Mouse (Mus musculus) midbrain, embryonic 14.5 days (tissue): ENCODE measurements around the gene R3hdm1. TPM values are rescaled to one million over a fixed set of nuclear protein-coding genes. Genes with fewer than 3 reads are reported as not detected.
A peak's percentile ranks its signal among the peaks of the same experiment; 100 is the strongest.

ENCODE experiments used
- ATAC-seq: fragments of 200-750 bp; cut with Nextera tagmentation; 2 replicates; pipeline ENCODE4 v1.8.0; 2017; ENCODE audit warnings: moderate number of reproducible peaks, moderate library complexity; ENCODE audit not compliant: low FRiP score, low TSS enrichment
- DNase-seq: peaks from one replicate; pipeline ENCODE4 v3.0.0-alpha.2; 2015
- H3K27ac ChIP-seq: fragments of 300-500 bp; sonication (generic); replicated peaks from 2 replicates; pipeline ENCODE4 v1.5.1; 2014; ENCODE audit warnings: mild to moderate bottlenecking, low read depth, low read length, moderate library complexity
- H3K27me3 ChIP-seq: fragments of 300-500 bp; sonication (generic); 2 replicates; pipeline ENCODE4 v1.6.1; 2014; ENCODE audit warnings: low read length, control low read depth, mixed read lengths; ENCODE audit not compliant: control insufficient read depth, insufficient read depth
- H3K36me3 ChIP-seq: fragments of 300-500 bp; sonication (generic); 2 replicates; pipeline ENCODE4 v1.6.1; 2014; ENCODE audit warnings: low read length, control low read depth; ENCODE audit not compliant: control insufficient read depth, insufficient read depth
- H3K4me1 ChIP-seq: fragments of 300-500 bp; sonication (generic); 2 replicates; pipeline ENCODE4 v1.6.1; 2014; ENCODE audit warnings: mild to moderate bottlenecking, antibody characterized with exemption, low read length, control low read depth; ENCODE audit not compliant: control insufficient read depth, insufficient read depth
- H3K4me2 ChIP-seq: fragments of 300-500 bp; sonication (generic); 2 replicates; pipeline ENCODE4 v1.6.1; 2014; ENCODE audit warnings: mild to moderate bottlenecking, low read length, moderate library complexity
- H3K4me3 ChIP-seq: fragments of 300-500 bp; sonication (generic); replicated peaks from 2 replicates; pipeline ENCODE4 v1.5.1; 2014; ENCODE audit warnings: low read depth, low read length
- H3K9ac ChIP-seq: fragments of 300-500 bp; sonication (generic); replicated peaks from 2 replicates; pipeline ENCODE4 v1.6.1; 2014; ENCODE audit warnings: mild to moderate bottlenecking, low read length, moderate library complexity
- H3K9me3 ChIP-seq: fragments of 300-500 bp; sonication (generic); 2 replicates; pipeline ENCODE4 v1.6.1; 2016; ENCODE audit warnings: low read length, control low read depth, mixed read lengths; ENCODE audit not compliant: control insufficient read depth
- WGBS: fragments of 180-500 bp; shearing (Covaris S2); extraction: QIAGEN DNeasy Blood & Tissue Kit; methylation state at CpG from one replicate; pipeline ENCODE4 v1.1.7; 2014; 5-methylcytosine and 5-hydroxymethylcytosine counted together
- polyA plus RNA-seq: library from polyadenylated mRNA; unstranded; fragments of >200 nt; fragmentation: Nextera tagmentation; extraction: Ambion mirVana; gene quantifications from 2 replicates; pipeline ENCODE4 v1.2.1, GENCODE M21; 2014

Gene R3hdm1
- polyA plus RNA-seq, result 111 and 113 TPM in 2 replicates

DNA sequence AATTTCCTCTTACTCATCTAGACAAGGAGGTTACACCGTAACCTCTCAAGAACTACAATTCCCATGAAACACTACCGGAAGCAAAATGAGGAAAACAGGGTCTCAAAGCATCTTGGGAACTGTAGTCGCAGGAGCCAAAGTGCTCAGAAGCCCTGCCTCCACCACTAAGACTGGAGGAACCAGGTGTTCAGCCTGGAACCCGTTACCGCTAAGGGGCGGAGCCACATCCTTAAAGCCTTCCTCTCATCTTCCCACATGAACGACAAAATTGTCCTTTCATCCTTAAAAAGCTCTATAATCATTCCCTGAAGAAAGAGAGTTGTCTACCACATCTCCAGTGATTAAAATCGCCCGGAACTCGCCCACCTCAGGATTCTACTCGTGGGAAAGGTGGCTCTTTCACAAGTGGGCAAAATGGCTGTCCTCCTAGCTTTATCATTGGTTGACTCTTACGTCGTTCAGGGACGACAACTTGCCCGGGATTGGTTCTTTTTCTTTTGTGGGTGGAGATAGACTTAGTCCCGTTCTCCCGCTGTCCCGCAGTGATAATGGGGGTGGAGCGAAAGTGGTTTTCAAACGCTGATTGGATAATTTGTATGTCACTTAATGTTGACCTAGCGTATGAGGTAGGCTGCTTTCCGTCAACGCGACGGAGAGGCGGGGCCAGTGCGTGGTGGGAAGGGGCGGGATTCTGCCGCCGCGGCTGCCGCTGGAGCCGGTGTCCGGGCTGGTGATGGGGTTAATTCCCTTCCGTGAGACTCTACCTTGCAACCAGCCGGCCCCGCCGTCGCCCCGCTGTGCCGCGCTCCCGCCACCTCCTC is at the start of gene R3hdm1, which contains the start of gene Zranb3:
TSS of gene R3hdm1 (plus strand) at position 661 of the 821 bp plus-strand sequence.
TSS of gene Zranb3 (minus strand) at position 407 of the 821 bp plus-strand sequence.
- Histone ChIP-seq H3K9ac (peak within 1 kb of the TSS; percentile 90), H3K36me3 (no peaks in the 10 kb centered on the region), H3K4me1 (peaks cover 12% of the 10 kb centered on the region), H3K4me2 (peak within 1 kb of the TSS; percentile 78), H3K9me3 (no peaks in the 10 kb centered on the region), H3K27ac (peak within 1 kb of the TSS; percentile 96), H3K27me3 (no peaks in the 10 kb centered on the region), H3K4me3 (peak within 1 kb of the TSS; percentile 96)
- peak; percentile 99 for DNase-seq
- peak; percentile 98 for ATAC-seq
- under 1% methylated on average over 43 of the region's 43 CpGs for WGBS

DNA sequence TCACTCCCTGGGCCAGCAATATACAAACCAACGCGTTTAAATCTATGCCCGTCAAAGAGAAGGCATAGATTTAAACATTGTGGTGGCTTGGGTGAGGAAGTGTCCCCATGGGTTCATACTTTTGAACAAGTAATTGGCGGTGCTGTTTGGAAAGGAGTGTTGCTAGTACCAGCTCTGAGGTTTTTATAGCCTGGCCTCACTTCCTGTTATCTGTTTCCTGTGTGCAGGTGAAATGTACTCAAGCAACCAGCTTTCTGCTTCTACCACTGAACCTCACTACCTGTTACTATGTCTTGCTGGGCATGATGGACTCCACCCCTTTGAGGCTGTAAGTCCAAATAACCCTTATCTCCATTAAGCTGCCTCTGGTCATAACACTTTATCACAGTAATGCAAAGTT is 45.8 kb upstream of the R3hdm1 start:
- no peaks in the 10 kb centered on the region for H3K36me3 ChIP-seq
- H3K4me3 ChIP-seq, result no peak overlapping the region
- no peak overlapping the region for H3K9ac ChIP-seq
- DNase-seq, result no peak
- no peak for ATAC-seq
- WGBS, result over 99% methylated on average over 4 of the region's 4 CpGs
- H3K27ac ChIP-seq, result no peak overlapping the region
- no peaks in the 10 kb centered on the region for H3K27me3 ChIP-seq
- H3K4me2 ChIP-seq, result no peak overlapping the region
- H3K4me1 ChIP-seq, result no peaks in the 10 kb centered on the region
- no peaks in the 10 kb centered on the region for H3K9me3 ChIP-seq

DNA sequence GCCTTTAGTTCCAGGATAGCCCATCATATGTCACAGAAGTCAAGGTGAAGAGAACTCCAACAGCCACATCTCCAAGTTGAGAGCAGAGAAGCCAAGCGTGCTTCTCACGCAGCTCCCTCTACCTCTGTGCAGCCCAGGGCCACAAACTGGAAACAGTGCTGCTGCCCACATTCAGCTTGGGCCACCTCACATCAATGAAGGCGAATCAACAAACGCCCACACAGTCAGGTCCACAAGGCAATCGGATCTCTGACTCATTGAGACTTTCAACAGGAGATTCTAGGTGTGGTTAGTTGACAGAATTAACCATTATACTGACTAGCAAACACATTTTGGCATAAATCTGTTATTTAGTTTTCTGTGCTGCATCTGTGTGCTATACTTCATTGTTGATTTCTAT is 44.5 kb upstream of the R3hdm1 start:
- no peak for ATAC-seq

DNA sequence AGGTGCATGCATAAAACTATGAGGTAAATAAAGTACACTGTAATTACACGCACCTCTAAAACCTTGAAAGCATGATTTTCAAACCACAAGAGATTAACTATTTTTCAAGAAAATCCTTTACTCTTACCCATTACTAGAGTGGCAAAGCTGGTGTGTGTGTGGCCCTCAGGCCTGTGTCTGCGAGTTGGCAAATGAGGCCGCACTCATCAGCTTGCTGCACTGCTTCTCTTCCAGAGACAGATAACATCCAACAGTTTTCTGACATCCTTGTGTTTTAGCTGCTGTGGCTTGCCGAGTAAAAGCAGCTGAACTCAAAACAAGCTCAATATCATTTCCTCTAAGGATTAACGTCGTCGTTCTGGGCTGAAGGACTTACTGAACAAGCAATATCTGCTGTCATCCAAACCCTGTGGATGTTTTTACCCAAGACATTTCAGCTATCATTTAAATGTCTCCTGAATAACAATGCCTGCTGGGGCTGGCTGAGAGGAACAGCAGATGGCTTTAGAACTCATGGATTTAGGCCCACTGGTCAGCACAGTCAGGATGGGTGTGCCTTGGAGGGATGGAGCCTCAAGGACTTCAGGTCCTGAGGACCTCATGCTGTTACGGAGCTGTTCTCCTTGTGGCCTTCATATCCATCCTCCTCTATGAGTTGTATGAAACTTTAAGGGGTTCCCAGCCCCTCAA is 42.3 kb upstream of the R3hdm1 start:
- no peaks in the 10 kb centered on the region for H3K27me3 ChIP-seq
- no peak for DNase-seq
- no peaks in the 10 kb centered on the region for H3K4me1 ChIP-seq
- no peaks in the 10 kb centered on the region for H3K9me3 ChIP-seq
- H3K36me3 ChIP-seq, result no peaks in the 10 kb centered on the region
- no peak overlapping the region for H3K27ac ChIP-seq
- no peak for ATAC-seq
- WGBS, result 76% methylated on average over 8 of the region's 8 CpGs
- no peak overlapping the region for H3K4me2 ChIP-seq
- no peak overlapping the region for H3K4me3 ChIP-seq
- no peak overlapping the region for H3K9ac ChIP-seq

More for the DNA sequence above, 44.5 kb upstream of the R3hdm1 start:
- H3K9me3 ChIP-seq, result no peaks in the 10 kb centered on the region
- WGBS, result 97% methylated on average over 5 of the region's 5 CpGs
- no peaks in the 10 kb centered on the region for H3K4me1 ChIP-seq
- no peak overlapping the region for H3K9ac ChIP-seq
- no peak for DNase-seq
- no peak overlapping the region for H3K4me2 ChIP-seq
- no peak overlapping the region for H3K27ac ChIP-seq
- no peaks in the 10 kb centered on the region for H3K36me3 ChIP-seq
- H3K4me3 ChIP-seq, result no peak overlapping the region
- no peaks in the 10 kb centered on the region for H3K27me3 ChIP-seq

DNA sequence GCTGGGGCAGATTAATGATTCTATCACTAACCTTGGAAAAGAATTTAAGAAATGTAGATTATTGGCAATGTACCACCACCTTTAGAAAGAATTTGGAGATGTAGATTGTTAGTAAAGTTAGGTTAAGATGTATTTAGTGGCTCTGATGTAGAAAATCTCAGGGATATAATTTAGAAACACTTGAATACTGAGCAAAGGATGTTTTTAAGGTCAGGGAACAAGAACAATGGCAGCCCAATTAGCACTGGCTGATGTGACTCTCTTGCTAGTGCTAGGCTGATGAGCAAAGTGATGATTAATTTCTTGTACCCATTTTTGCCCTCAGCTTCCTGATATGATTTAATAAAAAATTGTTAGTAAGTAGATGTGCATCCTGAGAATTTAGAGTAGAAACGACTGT is 41.7 kb upstream of the R3hdm1 start:
- ATAC-seq, result no peak
- Histone ChIP-seq H3K36me3 (no peaks in the 10 kb centered on the region), H3K4me1 (no peaks in the 10 kb centered on the region), H3K9me3 (no peaks in the 10 kb centered on the region), H3K9ac (no peak overlapping the region), H3K27me3 (no peaks in the 10 kb centered on the region), H3K4me2 (no peak overlapping the region), H3K4me3 (no peak overlapping the region), H3K27ac (no peak overlapping the region)
- no peak for DNase-seq
- 92% methylated on average over 1 of the region's 1 CpGs for whole genome bisulfite sequencing

DNA sequence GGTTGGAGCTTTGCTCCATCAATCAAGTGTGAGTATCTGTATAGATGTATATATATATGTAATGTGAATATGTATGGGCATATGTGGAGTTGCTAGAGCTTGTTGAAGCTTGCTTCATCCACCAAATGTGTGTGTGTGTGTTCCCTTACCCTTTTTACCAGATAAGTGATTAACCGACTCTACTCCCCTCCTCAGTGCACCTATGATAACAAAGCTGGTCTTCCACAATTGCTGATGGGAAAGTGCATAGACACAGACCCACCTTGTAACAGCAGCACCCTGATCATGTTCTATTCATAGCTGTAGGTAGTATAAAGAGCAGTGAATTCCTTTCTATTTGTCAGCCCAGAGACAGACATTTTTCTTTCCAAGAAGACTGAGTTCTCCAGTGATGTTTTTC is 40.9 kb upstream of the R3hdm1 start:
- Histone ChIP-seq H3K4me3 (no peak overlapping the region), H3K27me3 (no peaks in the 10 kb centered on the region), H3K9me3 (no peaks in the 10 kb centered on the region), H3K4me1 (no peaks in the 10 kb centered on the region), H3K36me3 (no peaks in the 10 kb centered on the region), H3K4me2 (no peak overlapping the region), H3K27ac (no peak overlapping the region), H3K9ac (no peak overlapping the region)
- no peak for DNase-seq
- 94% methylated on average over 1 of the region's 1 CpGs for WGBS
- ATAC-seq, result no peak

DNA sequence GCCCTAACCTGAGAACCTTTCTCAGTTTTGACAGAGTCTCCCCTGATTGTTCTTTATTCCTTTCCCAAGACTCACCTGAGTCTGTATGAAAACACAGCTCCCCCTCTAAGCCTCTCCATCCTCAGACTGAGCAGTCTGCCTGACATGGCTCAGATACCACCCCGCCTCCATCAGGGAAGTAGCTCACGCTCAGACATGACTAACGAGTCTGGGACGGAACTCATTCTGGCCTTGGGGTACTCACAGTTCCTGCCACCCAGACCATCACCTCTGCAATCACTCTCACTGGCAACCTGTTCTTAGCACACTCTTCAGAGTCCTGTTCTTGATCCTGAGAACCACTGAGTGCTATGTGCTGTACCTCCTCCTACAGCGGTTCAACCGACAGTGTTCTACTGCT is 38.4 kb upstream of the R3hdm1 start:
- Histone ChIP-seq H3K4me2 (no peak overlapping the region), H3K4me3 (no peak overlapping the region), H3K27ac (no peak overlapping the region), H3K36me3 (no peaks in the 10 kb centered on the region), H3K27me3 (no peaks in the 10 kb centered on the region), H3K9me3 (no peaks in the 10 kb centered on the region), H3K9ac (no peak overlapping the region), H3K4me1 (no peaks in the 10 kb centered on the region)
- ATAC-seq, result no peak
- 95% methylated on average over 6 of the region's 6 CpGs for WGBS
- DNase-seq, result no peak

DNA sequence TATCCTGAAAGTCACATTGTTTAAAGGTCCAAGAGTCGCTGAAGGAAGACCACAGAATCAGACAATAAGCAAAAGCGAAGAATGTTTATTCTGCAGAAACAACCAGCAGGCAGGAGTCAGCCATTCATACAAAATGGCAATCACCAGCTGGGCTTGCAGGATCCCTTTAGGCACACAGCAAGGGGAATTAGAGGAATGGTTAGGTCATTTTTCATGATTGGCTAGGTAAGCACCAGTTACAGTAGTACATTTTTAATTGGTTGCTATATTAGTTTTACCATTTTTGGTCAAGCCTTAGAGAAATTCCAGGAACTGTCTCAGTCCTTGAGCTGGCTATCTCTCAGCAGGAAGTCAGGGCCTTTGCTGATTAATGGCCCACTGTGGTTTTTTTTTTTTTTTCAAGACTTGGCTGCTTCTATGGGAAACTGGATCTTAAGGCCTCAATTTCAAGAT is 34.1 kb upstream of the R3hdm1 start:
- Histone ChIP-seq H3K4me1 (no peaks in the 10 kb centered on the region), H3K36me3 (no peaks in the 10 kb centered on the region), H3K9ac (no peak overlapping the region), H3K4me2 (no peak overlapping the region), H3K27ac (no peak overlapping the region), H3K4me3 (no peak overlapping the region), H3K27me3 (no peaks in the 10 kb centered on the region), H3K9me3 (no peaks in the 10 kb centered on the region)
- WGBS, result 86% methylated on average over 2 of the region's 2 CpGs
- ATAC-seq (no peak), DNase-seq (no peak)
